In genomic region chr8:107389557-107389956, GRCm38 (mm10) we compare ENCODE assay signal across 10 mouse cellular contexts. TPM values are rescaled to one million over a fixed set of nuclear protein-coding genes. Genes with fewer than 3 reads are reported as not detected.
DNase-seq lines count a peak whose midpoint lies in the region; ATAC-seq and TF ChIP-seq lines count a peak whose summit lies in the region.
"Had no signal": no experiment of that assay in that cellular context is flagged by ENCODE, and none has a peak within 500 bp of the region (broad histone marks: within the 10 kb centered on the region; RNA-seq: fewer than 3 reads in every experiment).

No protein-coding gene starts in this region.

- 59% methylated on average over 8 of the region's 8 CpGs for WGBS in hindbrain, embryonic 14.5 days
- 94% methylated on average over 8 of the region's 8 CpGs for WGBS in hindbrain, embryonic 10.5 days
- 14% methylated on average over 8 of the region's 8 CpGs for whole genome bisulfite sequencing in small intestine, adult 2 months

- no peak overlapping the region for H3K9ac ChIP-seq in hindbrain, embryonic 14.5 days
- H3K9ac ChIP-seq: liver, embryonic 13.5 days had no signal

- no peak for TF ChIP-seq POLR2A in brain, embryonic 14.5 days (IDR thresholded peaks at IDR 0.05; ENCODE audit: borderline replicate concordance, extremely low read depth, insufficient read depth, insufficient read length, poor library complexity, severe bottlenecking)
- no peak for TF ChIP-seq POLR2A in small intestine, adult 2 months (IDR thresholded peaks at IDR 0.05; ENCODE audit: low read depth, low read length)

- H3K27ac ChIP-seq in hindbrain, embryonic 14.5 days, result no peak overlapping the region
- H3K27ac ChIP-seq in hindbrain, embryonic 10.5 days, result no peak overlapping the region
- peak overlapping the region; percentile 81 for H3K27ac ChIP-seq in small intestine, adult 2 months (ENCODE audit: insufficient read depth, low read depth, low read length)
- H3K27ac ChIP-seq: liver, embryonic 13.5 days had no signal

- DNase-seq in hindbrain, embryonic 14.5 days (ENCODE audit: low spot score), result peak; percentile 86
- DNase-seq in hindbrain, embryonic 10.5 days (ENCODE audit: low spot score), result no peak
- DNase-seq in 416B (ENCODE audit: low read depth), result peak; percentile 23
- DNase-seq in brain, embryonic 14.5 days (ENCODE audit: low read depth), result peak; percentile 93
- peak; percentile 82 for DNase-seq in kidney, postnatal 10 days
- DNase-seq in embryo, embryonic 10.5 days (ENCODE audit: low spot score), result no peak
- no peak for DNase-seq in urinary bladder, adult 18-20 months (ENCODE audit: low spot score in 2 of 2)
- DNase-seq: liver, embryonic 13.5 days had no signal

- H3K9me3 ChIP-seq in hindbrain, embryonic 14.5 days (ENCODE audit: control insufficient read depth, low read length), result no peaks in the 10 kb centered on the region
- H3K9me3 ChIP-seq in hindbrain, embryonic 10.5 days, result no peaks in the 10 kb centered on the region
- H3K9me3 ChIP-seq: G1E; liver, embryonic 13.5 days had no signal

- H3K36me3 ChIP-seq in hindbrain, embryonic 14.5 days (replicated peaks; ENCODE audit: control insufficient read depth, insufficient read depth), result no peaks in the 10 kb centered on the region
- no peaks in the 10 kb centered on the region for H3K36me3 ChIP-seq in hindbrain, embryonic 10.5 days
- no peaks in the 10 kb centered on the region for H3K36me3 ChIP-seq in small intestine, adult 2 months (ENCODE audit: control insufficient read depth, insufficient read depth, low read length)
- H3K36me3 ChIP-seq: liver, embryonic 13.5 days had no signal

- no peak overlapping the region for H3K4me2 ChIP-seq in hindbrain, embryonic 14.5 days (replicated peaks)
- H3K4me2 ChIP-seq: liver, embryonic 13.5 days had no signal

- peak; percentile 69; the same call in 1 of the 2 replicates for ATAC-seq in hindbrain, embryonic 14.5 days (ENCODE audit: low FRiP score)

- H3K4me1 ChIP-seq in hindbrain, embryonic 14.5 days (replicated peaks; ENCODE audit: control insufficient read depth, insufficient read depth, low read length), result 0 out of 2 replicates have a peak, but pooled peaks cover 3% of the 10 kb centered on the region
- no peaks in the 10 kb centered on the region for H3K4me1 ChIP-seq in hindbrain, embryonic 10.5 days (replicated peaks)
- H3K4me1 ChIP-seq in small intestine, adult 2 months (ENCODE audit: control insufficient read depth, insufficient read depth, insufficient read length, low read length), result peaks cover 13% of the 10 kb centered on the region

- no peaks in the 10 kb centered on the region for H3K27me3 ChIP-seq in hindbrain, embryonic 14.5 days (ENCODE audit: control insufficient read depth, insufficient read depth, low read length)
- H3K27me3 ChIP-seq in hindbrain, embryonic 10.5 days (ENCODE audit: insufficient read depth, poor library complexity, severe bottlenecking), result no peaks in the 10 kb centered on the region
- no peaks in the 10 kb centered on the region for H3K27me3 ChIP-seq in small intestine, adult 2 months (ENCODE audit: control insufficient read depth, insufficient read depth, low read length)
- H3K27me3 ChIP-seq: liver, embryonic 13.5 days had no signal

- H3K4me3 ChIP-seq in hindbrain, embryonic 14.5 days (replicated peaks; ENCODE audit: low read length), result no peak overlapping the region
- H3K4me3 ChIP-seq in hindbrain, embryonic 10.5 days, result no peak overlapping the region
- H3K4me3 ChIP-seq in small intestine, adult 2 months (ENCODE audit: low read depth, low read length), result no peak overlapping the region
- H3K4me3 ChIP-seq: liver, embryonic 13.5 days had no signal

- TF ChIP-seq CTCF in brain, embryonic 14.5 days (IDR thresholded peaks at IDR 0.05; ENCODE audit: borderline replicate concordance, extremely low read depth, insufficient read depth, insufficient read length), result no peak
- no peak for TF ChIP-seq CTCF in small intestine, adult 2 months (IDR thresholded peaks at IDR 0.05; ENCODE audit: extremely low read depth, insufficient read length, insufficient replicate concordance, low read depth, low read length)

RNA-seq across cellular contexts. Expression of gene Nqo1, which starts 13.4 kb away (rescaled TPM):
- 8.5 and 9.4 TPM in 2 replicates for polyA plus RNA-seq in hindbrain, embryonic 14.5 days (2014; fragmentation: Nextera tagmentation; extraction: Ambion mirVana)
- polyA plus RNA-seq in hindbrain, embryonic 10.5 days (2016; fragmentation: Nextera tagmentation; extraction: Ambion mirVana), result 4.5 and 5.5 TPM in 2 replicates
- polyA plus RNA-seq in brain, embryonic 14.5 days (2012; rRNA removed), result 1.8 and 2.8 TPM in 2 replicates
- 9.7 and 37.7 TPM in 2 replicates for polyA plus RNA-seq in small intestine, adult 2 months (2012; rRNA removed)

RNA-seq across cellular contexts. Expression of gene Nob1, which starts 35.3 kb away (rescaled TPM):
- polyA plus RNA-seq in hindbrain, embryonic 14.5 days (2014; fragmentation: Nextera tagmentation; extraction: Ambion mirVana), result 46.4 and 48.7 TPM in 2 replicates
- 91.8 and 92.7 TPM in 2 replicates for polyA plus RNA-seq in hindbrain, embryonic 10.5 days (2016; fragmentation: Nextera tagmentation; extraction: Ambion mirVana)
- polyA plus RNA-seq in brain, embryonic 14.5 days (2012; rRNA removed), result 77.5 and 92.8 TPM in 2 replicates
- 9.2 and 11.7 TPM in 2 replicates for polyA plus RNA-seq in small intestine, adult 2 months (2012; rRNA removed)

RNA-seq across cellular contexts. Expression of gene Wwp2, which starts 46.6 kb away (rescaled TPM):
- polyA plus RNA-seq in hindbrain, embryonic 14.5 days (2014; fragmentation: Nextera tagmentation; extraction: Ambion mirVana), result 37.2 and 37.5 TPM in 2 replicates
- 61.7 and 64.6 TPM in 2 replicates for polyA plus RNA-seq in hindbrain, embryonic 10.5 days (2016; fragmentation: Nextera tagmentation; extraction: Ambion mirVana)
- 34.8 and 42.5 TPM in 2 replicates for polyA plus RNA-seq in brain, embryonic 14.5 days (2012; rRNA removed)
- polyA plus RNA-seq in small intestine, adult 2 months (2012; rRNA removed), result 23.6 and 56.9 TPM in 2 replicates

Comparison
In these comparisons a context has a peak if more than half of its experiments do, and no peak if none do; other contexts are left out.
1. DNase-seq: peak in hindbrain, embryonic 14.5 days (single experiment), 416B (single experiment), brain, embryonic 14.5 days (single experiment) and kidney, postnatal 10 days (single experiment); none in hindbrain, embryonic 10.5 days (single experiment), embryo, embryonic 10.5 days (single experiment) and urinary bladder, adult 18-20 months (0 of 2).